Mouse (Mus musculus): ENCODE results near the gene Vopp1. TPM values are rescaled to one million over a fixed set of nuclear protein-coding genes. Genes with fewer than 3 reads are reported as not detected.

Gene Vopp1
- polyA plus RNA-seq, 1 experiment from 2014 or later, result 55.8 TPM

Other genes with a start within 250 kb of the Vopp1 start
- gene Herc6, start 244.2 kb downstream of the Vopp1 start, polyA plus RNA-seq (2014; fragmentation: Nextera tagmentation; extraction: Ambion mirVana), result 3.5 and 3.8 TPM in 2 replicates
- 18.5 and 19.7 TPM in 2 replicates for gene Pyurf, start 133.1 kb downstream of the Vopp1 start, polyA plus RNA-seq (2014; fragmentation: Nextera tagmentation; extraction: Ambion mirVana)
- 48.5 and 51.1 TPM in 2 replicates for gene Lancl2, start 122.6 kb downstream of the Vopp1 start, polyA plus RNA-seq (2014; fragmentation: Nextera tagmentation; extraction: Ambion mirVana)
- gene Vmn1r21, start 25.2 kb upstream of the Vopp1 start, polyA plus RNA-seq (2014; fragmentation: Nextera tagmentation; extraction: Ambion mirVana), result not detected in 2 replicates
- gene Vmn1r22, start 82.9 kb upstream of the Vopp1 start, polyA plus RNA-seq (2014; fragmentation: Nextera tagmentation; extraction: Ambion mirVana), result not detected in 2 replicates
- gene Vmn1r23, start 101.7 kb upstream of the Vopp1 start, polyA plus RNA-seq (2014; fragmentation: Nextera tagmentation; extraction: Ambion mirVana), result not detected in 2 replicates
- not detected in 2 replicates for gene Vmn1r24, start 136.3 kb upstream of the Vopp1 start, polyA plus RNA-seq (2014; fragmentation: Nextera tagmentation; extraction: Ambion mirVana)
- gene Vmn1r25, start 155.7 kb upstream of the Vopp1 start, polyA plus RNA-seq (2014; fragmentation: Nextera tagmentation; extraction: Ambion mirVana), result not detected in 2 replicates
- not detected in 2 replicates for gene Vmn1r26, start 190.0 kb upstream of the Vopp1 start, polyA plus RNA-seq (2014; fragmentation: Nextera tagmentation; extraction: Ambion mirVana)

Measured in embryonic facial prominence, embryonic 11.5 days (tissue).